Mouse (Mus musculus) lung, adult 2 months (tissue): ENCODE data around the gene Rgs14.

ENCODE experiments used
- CTCF ChIP-seq: fragments of 200-500 bp; IDR thresholded peaks from 2 replicates; pipeline ENCODE4 v1.5.1; 2011; ENCODE audit warnings: mild to moderate bottlenecking, low read length, control low read depth; ENCODE audit not compliant: insufficient read depth
- POLR2A ChIP-seq: fragments of 200-500 bp; IDR thresholded peaks from 2 replicates; pipeline ENCODE4 v1.6.1; 2011; ENCODE audit warnings: low read depth, mild to moderate bottlenecking, control low read depth, low read length, borderline replicate concordance; ENCODE audit errors: extremely low read depth

GRCm38 (mm10) chr13:55426613-55427012, 57.1 kb downstream of the Rgs14 start, which contains the start of gene F12:
- TF ChIP-seq CTCF = no peak
- no peak for TF ChIP-seq POLR2A
